In genomic region chr15:86231831-86232512, GRCm38 (mm10) we compare ENCODE assay signal across 13 mouse cellular contexts. TPM values are rescaled to one million over a fixed set of nuclear protein-coding genes. Genes with fewer than 3 reads are reported as not detected.
A peak's percentile ranks its signal among the peaks of the same experiment; 100 is the strongest.
DNase-seq lines count a peak whose midpoint lies in the region; ATAC-seq and TF ChIP-seq lines count a peak whose summit lies in the region.
"Had no signal": no experiment of that assay in that cellular context is flagged by ENCODE, and none has a peak within 500 bp of the region (broad histone marks: within the 10 kb centered on the region; RNA-seq: fewer than 3 reads in every experiment).

No protein-coding gene starts in this region.

- peak; percentile 50 for DNase-seq in adrenal gland, postnatal 25 days
- DNase-seq in adrenal gland, adult 18-20 months (ENCODE audit: low spot score in 2 of 2), result no peak
- DNase-seq in lung, embryonic 14.5 days, result peak; percentile 51
- DNase-seq in lung, postnatal 14 days, result no peak
- peak; percentile 95 to 98 for DNase-seq in cerebellum, postnatal 36 days
- DNase-seq in retina, postnatal 1 day, result no peak
- DNase-seq: liver had no signal

- no peaks in the 10 kb centered on the region for H3K27me3 ChIP-seq in lung, embryonic 14.5 days (ENCODE audit: insufficient read depth, low read length)
- H3K27me3 ChIP-seq: embryonic facial prominence, embryonic 12.5 days; heart, embryonic 13.5 days; midbrain, embryonic 13.5 days had no signal

- no peak for TF ChIP-seq CTCF in lung, embryonic 14.5 days (IDR thresholded peaks at IDR 0.05; ENCODE audit: low read depth)

- ATAC-seq in lung, embryonic 14.5 days (ENCODE audit: insufficient read depth), result no peak
- peak; percentile 61 for ATAC-seq in cerebellum, adult (ENCODE audit: insufficient number of reproducible peaks, low FRiP score, low TSS enrichment)
- ATAC-seq in activated CD4-positive, CD25-positive, alpha-beta regulatory T cell, adult 4 months, result no peak
- ATAC-seq: midbrain, embryonic 13.5 days had no signal

- H3K9ac ChIP-seq in lung, embryonic 14.5 days, result no peak overlapping the region
- H3K9ac ChIP-seq: embryonic facial prominence, embryonic 12.5 days; heart, embryonic 13.5 days; hindbrain, embryonic 14.5 days; midbrain, embryonic 13.5 days had no signal

- H3K9me3 ChIP-seq in lung, embryonic 14.5 days (ENCODE audit: low read depth, low read length), result no peaks in the 10 kb centered on the region
- H3K9me3 ChIP-seq: embryonic facial prominence, embryonic 12.5 days; heart, embryonic 13.5 days; midbrain, embryonic 13.5 days had no signal

- H3K27ac ChIP-seq in lung, embryonic 14.5 days (ENCODE audit: low read depth), result no peak overlapping the region
- H3K27ac ChIP-seq: embryonic facial prominence, embryonic 12.5 days; heart, embryonic 13.5 days; hindbrain, embryonic 14.5 days; midbrain, embryonic 13.5 days had no signal

- no peak overlapping the region for H3K4me2 ChIP-seq in lung, embryonic 14.5 days
- H3K4me2 ChIP-seq: embryonic facial prominence, embryonic 12.5 days; heart, embryonic 13.5 days; hindbrain, embryonic 14.5 days; midbrain, embryonic 13.5 days had no signal

- H3K36me3 ChIP-seq in lung, embryonic 14.5 days (ENCODE audit: insufficient read depth), result no peaks in the 10 kb centered on the region

- H3K4me3 ChIP-seq in lung, embryonic 14.5 days (ENCODE audit: low read depth, low read length), result no peak overlapping the region
- H3K4me3 ChIP-seq: embryonic facial prominence, embryonic 12.5 days; heart, embryonic 13.5 days; midbrain, embryonic 13.5 days had no signal

- WGBS in lung, embryonic 14.5 days, result 45% methylated on average over 7 of the region's 7 CpGs

- H3K4me1 ChIP-seq in lung, embryonic 14.5 days (ENCODE audit: insufficient read depth), result no peaks in the 10 kb centered on the region
- H3K4me1 ChIP-seq: embryonic facial prominence, embryonic 12.5 days had no signal

RNA-seq across cellular contexts. Expression of gene Tbc1d22a, which starts 17.7 kb away (rescaled TPM):
- 24.7 and 33.8 TPM in 2 replicates for total RNA-seq in adrenal gland, postnatal 25 days (2021)
- total RNA-seq in adrenal gland, adult 18-20 months (2021), result 10 to 100 TPM; 28.2 to 29.1 TPM
- 8.4 and 10.6 TPM in 2 replicates for polyA plus RNA-seq in lung, embryonic 14.5 days (2014; fragmentation: Nextera tagmentation; extraction: Ambion mirVana)
- polyA plus RNA-seq in activated CD4-positive, CD25-positive, alpha-beta regulatory T cell, adult 4 months (2017; shearing (Covaris generic)), result 10 to 100 TPM; 10.6 to 13.1 TPM

RNA-seq across cellular contexts. Expression of gene Cerk, which starts 46.0 kb away (rescaled TPM):
- 26.4 and 29.6 TPM in 2 replicates for total RNA-seq in adrenal gland, postnatal 25 days (2021)
- total RNA-seq in adrenal gland, adult 18-20 months (2021), result 10 to 100 TPM; 40.6 to 68.6 TPM
- polyA plus RNA-seq in lung, embryonic 14.5 days (2014; fragmentation: Nextera tagmentation; extraction: Ambion mirVana), result 33.8 and 34.2 TPM in 2 replicates
- 1 to 10 TPM; 5.1 to 5.7 TPM for polyA plus RNA-seq in activated CD4-positive, CD25-positive, alpha-beta regulatory T cell, adult 4 months (2017; shearing (Covaris generic))

Comparison
In these comparisons a context has a peak if more than half of its experiments do, and no peak if none do; other contexts are left out.
1. DNase-seq: peak in adrenal gland, postnatal 25 days (single experiment), lung, embryonic 14.5 days (single experiment) and cerebellum, postnatal 36 days (2 of 2); none in adrenal gland, adult 18-20 months (0 of 2), lung, postnatal 14 days (single experiment) and retina, postnatal 1 day (single experiment).